Mouse (Mus musculus): Measurements from ENCODE around the gene Sirt3. TPM values are rescaled to one million over a fixed set of nuclear protein-coding genes. Genes with fewer than 3 reads are reported as not detected.
"Not testable (repeated sequence)": the region's sequence is repeated elsewhere in the genome, so short reads cannot be mapped to it uniquely, and the experiment has no call there.

Sirt3 gene
- polyA plus RNA-seq, 1 experiment from 2014 or later, result 39.2 TPM

DNA sequence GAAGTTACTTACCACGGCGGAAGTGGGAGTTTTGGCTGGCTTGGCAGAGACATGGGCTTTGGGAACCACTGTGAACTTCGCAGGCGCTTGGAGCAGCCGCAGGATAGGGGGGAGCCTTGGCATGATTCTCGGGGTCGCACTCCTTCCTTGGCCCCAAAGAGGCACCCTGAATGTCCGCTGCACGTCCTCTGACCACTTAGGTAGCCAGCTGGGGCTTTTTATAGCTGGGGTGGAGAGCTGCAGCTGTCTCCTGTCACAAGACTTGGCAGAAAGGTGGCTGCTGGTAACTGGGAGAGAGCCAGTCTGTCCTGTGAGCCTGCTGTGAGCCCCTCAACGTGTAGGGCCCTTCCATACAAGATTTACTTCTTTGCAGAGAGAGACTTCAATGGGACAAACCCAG is 18.1 kb upstream of the Sirt3 start, which contains the start of gene Cox8b:
TSS of gene Cox8b (minus strand) at position 227 of the 400 bp plus-strand sequence.
- H3K9ac ChIP-seq (ENCODE audit: low read depth, low read length), result no peak within 1 kb of the TSS
- no peak within 1 kb of the TSS for H3K27ac ChIP-seq (ENCODE audit: low read length)
- ATAC-seq, result no peak
- H3K36me3 ChIP-seq (ENCODE audit: control insufficient read depth, insufficient read depth, low read length), result peaks cover 7% of the 10 kb centered on the region
- H3K9me3 ChIP-seq (ENCODE audit: control insufficient read depth, low read length), result no peaks in the 10 kb centered on the region
- no peak within 1 kb of the TSS for H3K4me2 ChIP-seq (ENCODE audit: low read depth, low read length)
- peaks cover 2% of the 10 kb centered on the region; the same call in 1 of the 2 replicates for H3K4me1 ChIP-seq (ENCODE audit: control insufficient read depth, insufficient read depth, low read length)
- H3K27me3 ChIP-seq (replicated peaks; ENCODE audit: control insufficient read depth, insufficient read depth, low read length), result no peaks in the 10 kb centered on the region
- WGBS, result 72% methylated on average over 10 of the region's 10 CpGs
- no peak within 1 kb of the TSS for H3K4me3 ChIP-seq (ENCODE audit: low read length)

DNA sequence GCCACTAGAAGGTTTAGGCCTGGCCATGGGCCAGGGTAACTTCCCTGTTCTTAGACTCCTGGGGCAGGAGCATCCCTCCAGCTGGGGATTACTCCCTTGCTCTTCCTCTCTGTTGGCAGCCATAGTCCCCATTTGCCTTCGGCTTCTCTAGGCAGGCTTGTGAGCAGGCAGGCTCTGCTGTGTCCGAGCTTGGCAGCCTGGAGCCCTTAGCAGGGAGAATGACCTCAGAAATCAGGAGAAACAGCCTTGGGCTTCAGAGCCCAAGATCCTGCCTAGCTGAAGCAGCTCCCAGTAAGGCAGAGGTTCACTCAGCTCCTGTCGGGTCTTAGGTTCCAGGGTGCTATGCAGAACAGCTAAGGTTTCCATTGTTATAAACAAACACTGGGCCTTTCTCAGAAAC is 17.0 kb upstream of the Sirt3 start:
- 67% methylated on average over 3 of the region's 3 CpGs for WGBS
- no peak overlapping the region for H3K9ac ChIP-seq (ENCODE audit: low read depth, low read length)
- no peak for ATAC-seq
- H3K27me3 ChIP-seq (replicated peaks; ENCODE audit: control insufficient read depth, insufficient read depth, low read length), result no peaks in the 10 kb centered on the region
- no peak overlapping the region for H3K27ac ChIP-seq (ENCODE audit: low read length)
- H3K4me2 ChIP-seq (ENCODE audit: low read depth, low read length), result no peak overlapping the region
- peaks cover 7% of the 10 kb centered on the region for H3K36me3 ChIP-seq (ENCODE audit: control insufficient read depth, insufficient read depth, low read length)
- peaks cover 2% of the 10 kb centered on the region; the same call in 1 of the 2 replicates for H3K4me1 ChIP-seq (ENCODE audit: control insufficient read depth, insufficient read depth, low read length)
- H3K9me3 ChIP-seq (ENCODE audit: control insufficient read depth, low read length), result no peaks in the 10 kb centered on the region
- H3K4me3 ChIP-seq (ENCODE audit: low read length), result no peak overlapping the region

DNA sequence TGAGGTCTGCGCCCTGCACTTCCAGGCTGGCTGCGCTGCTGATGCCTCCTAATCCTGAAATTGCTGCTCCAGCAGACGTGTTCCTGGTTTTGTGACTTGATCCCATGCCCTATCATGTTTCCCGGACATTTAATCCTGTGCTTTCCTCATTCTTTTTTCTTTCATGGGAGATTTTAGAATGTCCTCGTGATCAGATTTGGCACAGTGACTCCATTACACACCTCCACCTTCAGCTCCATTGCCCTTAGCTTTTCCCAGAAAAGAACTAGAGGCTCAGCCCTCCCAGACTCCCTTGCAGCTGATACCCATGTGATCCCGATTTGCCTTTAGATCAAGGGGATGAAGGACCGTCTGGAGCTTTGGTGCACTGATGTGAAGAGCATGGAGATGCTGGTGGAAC is 15.8 kb upstream of the Sirt3 start:
- 86% methylated on average over 7 of the region's 7 CpGs for WGBS
- Histone ChIP-seq H3K27me3 (replicated peaks; ENCODE audit: control insufficient read depth, insufficient read depth, low read length) (no peaks in the 10 kb centered on the region), H3K4me3 (ENCODE audit: low read length) (no peak overlapping the region), H3K4me2 (ENCODE audit: low read depth, low read length) (no peak overlapping the region), H3K9me3 (ENCODE audit: control insufficient read depth, low read length) (no peaks in the 10 kb centered on the region), H3K4me1 (ENCODE audit: control insufficient read depth, insufficient read depth, low read length) (no peaks in the 10 kb centered on the region), H3K36me3 (ENCODE audit: control insufficient read depth, insufficient read depth, low read length) (peaks cover 7% of the 10 kb centered on the region), H3K27ac (ENCODE audit: low read length) (no peak overlapping the region), H3K9ac (ENCODE audit: low read depth, low read length) (no peak overlapping the region)
- ATAC-seq, result no peak

DNA sequence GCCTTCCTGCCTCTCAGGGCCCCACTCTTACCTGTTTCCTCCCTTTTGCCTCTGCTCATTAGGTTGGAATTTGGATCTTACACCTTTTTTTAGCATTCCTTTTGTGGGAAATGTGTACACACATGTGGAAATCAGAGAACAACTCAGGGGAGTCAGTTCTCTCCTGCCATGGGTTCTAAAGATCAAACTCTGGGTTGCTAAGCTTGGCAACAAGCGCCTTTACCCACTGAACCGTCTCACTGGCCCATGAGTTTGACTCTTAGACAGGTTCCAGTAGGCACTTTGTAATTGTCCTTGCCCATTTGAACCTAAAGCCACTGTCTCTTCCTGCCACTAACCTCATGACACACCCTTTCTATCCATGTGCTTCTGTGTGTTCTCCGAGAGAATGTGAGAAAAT is 12.5 kb upstream of the Sirt3 start:
- Histone ChIP-seq H3K27me3 (replicated peaks; ENCODE audit: control insufficient read depth, insufficient read depth, low read length) (no peaks in the 10 kb centered on the region), H3K9ac (ENCODE audit: low read depth, low read length) (no peak overlapping the region), H3K36me3 (ENCODE audit: control insufficient read depth, insufficient read depth, low read length) (peaks cover 7% of the 10 kb centered on the region), H3K4me1 (ENCODE audit: control insufficient read depth, insufficient read depth, low read length) (no peaks in the 10 kb centered on the region), H3K9me3 (ENCODE audit: control insufficient read depth, low read length) (no peaks in the 10 kb centered on the region), H3K4me3 (ENCODE audit: low read length) (no peak overlapping the region), H3K4me2 (ENCODE audit: low read depth, low read length) (no peak overlapping the region), H3K27ac (ENCODE audit: low read length) (no peak overlapping the region)
- no peak for ATAC-seq
- 94% methylated on average over 3 of the region's 3 CpGs for whole genome bisulfite sequencing

DNA sequence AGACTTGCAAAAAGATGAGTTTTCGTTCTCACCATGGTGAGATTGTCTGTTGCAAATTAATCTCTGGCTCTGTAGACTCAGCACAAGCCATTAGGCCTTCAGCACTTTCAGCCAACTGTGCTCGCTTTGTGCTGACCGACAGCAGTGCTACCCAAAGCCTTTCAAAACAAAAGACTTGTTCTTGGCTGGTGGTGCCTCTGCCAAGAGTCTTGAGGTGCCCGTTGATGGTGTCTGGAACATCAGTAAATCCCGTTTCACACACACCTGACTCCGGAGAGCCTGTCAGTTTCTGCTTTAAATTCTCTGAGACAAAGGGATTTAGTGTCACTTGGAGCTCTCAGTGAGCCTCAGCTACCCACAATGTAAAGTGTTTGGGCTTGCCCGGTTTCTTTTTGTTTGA is 11.9 kb upstream of the Sirt3 start:
- Histone ChIP-seq H3K4me1 (ENCODE audit: control insufficient read depth, insufficient read depth, low read length) (no peaks in the 10 kb centered on the region), H3K27me3 (replicated peaks; ENCODE audit: control insufficient read depth, insufficient read depth, low read length) (no peaks in the 10 kb centered on the region), H3K4me3 (ENCODE audit: low read length) (no peak overlapping the region), H3K9me3 (ENCODE audit: control insufficient read depth, low read length) (no peaks in the 10 kb centered on the region), H3K4me2 (ENCODE audit: low read depth, low read length) (no peak overlapping the region), H3K9ac (ENCODE audit: low read depth, low read length) (no peak overlapping the region), H3K27ac (ENCODE audit: low read length) (no peak overlapping the region), H3K36me3 (ENCODE audit: control insufficient read depth, insufficient read depth, low read length) (peaks cover 4% of the 10 kb centered on the region; the same call in 1 of the 2 replicates)
- WGBS, result 91% methylated on average over 7 of the region's 7 CpGs
- ATAC-seq, result no peak

DNA sequence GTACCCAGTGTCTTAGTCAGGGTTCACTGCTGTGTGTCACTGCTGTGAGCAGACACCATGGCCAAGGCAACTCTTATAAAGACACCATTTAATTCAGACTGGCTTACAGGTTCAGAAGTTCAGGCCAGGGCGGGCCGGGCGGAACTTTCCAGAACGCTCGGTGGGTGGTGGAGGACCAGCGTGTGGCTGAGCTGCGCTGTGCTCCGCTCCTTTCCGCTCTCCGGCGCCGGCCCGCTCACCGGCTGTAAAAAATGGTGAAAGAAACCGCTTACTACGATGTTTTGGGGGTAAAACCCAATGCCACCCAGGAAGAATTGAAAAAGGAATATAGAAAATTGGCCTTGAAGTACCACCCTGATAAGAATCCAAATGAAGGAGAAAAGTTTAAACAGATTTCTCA is 8.5 kb upstream of the Sirt3 start:
- not testable (repeated sequence) for H3K4me2 ChIP-seq (ENCODE audit: low read depth, low read length); H3K4me3 ChIP-seq (ENCODE audit: low read length); H3K9me3 ChIP-seq (ENCODE audit: control insufficient read depth, low read length); H3K9ac ChIP-seq (ENCODE audit: low read depth, low read length); H3K27me3 ChIP-seq (replicated peaks; ENCODE audit: control insufficient read depth, insufficient read depth, low read length); H3K27ac ChIP-seq (ENCODE audit: low read length); H3K4me1 ChIP-seq (ENCODE audit: control insufficient read depth, insufficient read depth, low read length); ATAC-seq; H3K36me3 ChIP-seq (ENCODE audit: control insufficient read depth, insufficient read depth, low read length)
- 97% methylated on average over 16 of the region's 16 CpGs for WGBS

DNA sequence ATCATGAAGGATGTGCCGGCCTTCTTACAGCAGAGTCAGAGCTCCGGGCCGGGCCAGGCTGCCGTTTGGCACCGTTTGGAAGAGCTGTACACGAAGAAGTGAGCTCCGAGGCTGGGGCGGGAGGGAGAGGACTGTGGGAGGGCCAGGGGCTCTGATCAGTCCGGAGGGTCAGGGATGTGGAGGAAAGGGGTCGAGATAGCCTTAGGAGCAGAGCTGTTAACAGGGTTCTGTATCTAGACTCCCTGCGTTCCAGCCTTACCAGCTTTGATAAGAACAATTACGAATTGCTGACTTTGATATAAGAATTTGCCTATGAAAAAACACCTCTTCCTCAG is 327 bp upstream of the Sirt3 start:
- Histone ChIP-seq H3K36me3 (ENCODE audit: control insufficient read depth, insufficient read depth, low read length) (no peaks in the 10 kb centered on the region), H3K4me1 (ENCODE audit: control insufficient read depth, insufficient read depth, low read length) (peaks cover 15% of the 10 kb centered on the region), H3K4me3 (ENCODE audit: low read length) (peak overlapping the region; percentile 81), H3K9me3 (ENCODE audit: control insufficient read depth, low read length) (no peaks in the 10 kb centered on the region), H3K4me2 (ENCODE audit: low read depth, low read length) (peak overlapping the region; percentile 50), H3K9ac (ENCODE audit: low read depth, low read length) (peak overlapping the region; percentile 84), H3K27ac (ENCODE audit: low read length) (peak overlapping the region; percentile 40), H3K27me3 (replicated peaks; ENCODE audit: control insufficient read depth, insufficient read depth, low read length) (no peaks in the 10 kb centered on the region)
- ATAC-seq, result no peak; the same call in 1 of the 2 replicates
- under 1% methylated on average over 12 of the region's 12 CpGs for WGBS

DNA sequence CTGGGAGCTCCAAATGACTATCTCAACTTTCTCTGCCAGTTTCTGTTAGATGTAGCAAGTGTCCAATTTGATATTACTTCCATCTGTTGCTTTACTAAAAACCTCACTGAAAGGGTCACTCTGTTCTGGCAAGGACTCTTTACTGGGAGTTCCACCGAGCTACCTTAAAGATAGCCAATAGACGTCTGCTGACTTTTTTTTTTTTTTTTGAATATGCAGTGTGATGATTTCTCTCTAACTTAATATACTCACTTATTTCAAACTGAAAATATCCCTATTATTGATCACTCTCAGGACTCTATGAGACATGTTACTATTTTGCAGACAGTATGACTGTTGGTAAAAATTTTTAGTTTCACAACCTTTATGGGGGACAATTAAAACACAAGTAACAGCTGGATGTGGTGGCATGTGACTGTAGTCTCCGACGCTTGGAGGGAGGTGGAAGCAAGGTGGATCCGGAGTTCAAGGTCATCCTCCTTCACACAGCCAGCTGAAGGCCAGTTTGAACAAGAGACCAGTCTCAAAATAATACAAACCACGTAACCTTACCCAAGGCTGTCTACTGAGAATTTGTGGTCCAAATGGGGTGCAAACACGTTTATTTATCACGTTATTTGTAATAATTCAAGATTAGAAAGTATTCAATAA is 1.1 kb downstream of the Sirt3 start:
- H3K9me3 ChIP-seq (ENCODE audit: control insufficient read depth, low read length), result no peaks in the 10 kb centered on the region
- H3K4me2 ChIP-seq (ENCODE audit: low read depth, low read length), result peak overlapping the region; percentile 50
- H3K36me3 ChIP-seq (ENCODE audit: control insufficient read depth, insufficient read depth, low read length), result no peaks in the 10 kb centered on the region
- peak; percentile 8 for ATAC-seq
- peaks cover 15% of the 10 kb centered on the region for H3K4me1 ChIP-seq (ENCODE audit: control insufficient read depth, insufficient read depth, low read length)
- H3K9ac ChIP-seq (ENCODE audit: low read depth, low read length), result peak overlapping the region; percentile 84
- no peaks in the 10 kb centered on the region for H3K27me3 ChIP-seq (replicated peaks; ENCODE audit: control insufficient read depth, insufficient read depth, low read length)
- peak overlapping the region; percentile 64; the same call in 1 of the 2 replicates for H3K27ac ChIP-seq (ENCODE audit: low read length)
- peak overlapping the region; percentile 81 for H3K4me3 ChIP-seq (ENCODE audit: low read length)
- 11% methylated on average over 8 of the region's 8 CpGs for WGBS

DNA sequence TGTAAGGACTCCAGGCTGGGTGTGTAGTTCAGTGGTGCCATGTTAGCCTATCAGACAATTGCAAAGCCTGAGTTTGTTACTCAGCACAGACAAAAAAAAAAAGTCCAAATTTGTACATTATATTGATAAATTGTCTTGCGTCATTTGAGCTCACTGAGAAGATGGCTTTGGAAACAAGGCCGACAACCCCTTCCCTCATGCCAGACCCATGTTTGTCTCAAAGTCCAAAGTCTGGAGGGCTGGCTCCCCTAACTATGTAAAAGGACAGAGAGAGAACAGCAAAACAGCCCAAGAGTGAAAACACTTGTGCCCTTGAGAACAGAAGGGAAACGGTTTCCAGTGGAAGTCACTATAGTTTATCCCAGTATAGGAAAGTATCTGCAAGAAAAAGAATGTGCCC is 1.7 kb downstream of the Sirt3 start:
- Histone ChIP-seq H3K27ac (ENCODE audit: low read length) (peak overlapping the region; percentile 64; the same call in 1 of the 2 replicates), H3K4me3 (ENCODE audit: low read length) (no peak overlapping the region), H3K27me3 (replicated peaks; ENCODE audit: control insufficient read depth, insufficient read depth, low read length) (no peaks in the 10 kb centered on the region), H3K4me1 (ENCODE audit: control insufficient read depth, insufficient read depth, low read length) (peaks cover 15% of the 10 kb centered on the region), H3K9me3 (ENCODE audit: control insufficient read depth, low read length) (no peaks in the 10 kb centered on the region), H3K36me3 (ENCODE audit: control insufficient read depth, insufficient read depth, low read length) (no peaks in the 10 kb centered on the region), H3K4me2 (ENCODE audit: low read depth, low read length) (peak overlapping the region; percentile 50; the same call in 1 of the 2 replicates), H3K9ac (ENCODE audit: low read depth, low read length) (peak overlapping the region; percentile 27; the same call in 1 of the 2 replicates)
- no peak for ATAC-seq
- WGBS, result 63% methylated on average over 3 of the region's 3 CpGs

DNA sequence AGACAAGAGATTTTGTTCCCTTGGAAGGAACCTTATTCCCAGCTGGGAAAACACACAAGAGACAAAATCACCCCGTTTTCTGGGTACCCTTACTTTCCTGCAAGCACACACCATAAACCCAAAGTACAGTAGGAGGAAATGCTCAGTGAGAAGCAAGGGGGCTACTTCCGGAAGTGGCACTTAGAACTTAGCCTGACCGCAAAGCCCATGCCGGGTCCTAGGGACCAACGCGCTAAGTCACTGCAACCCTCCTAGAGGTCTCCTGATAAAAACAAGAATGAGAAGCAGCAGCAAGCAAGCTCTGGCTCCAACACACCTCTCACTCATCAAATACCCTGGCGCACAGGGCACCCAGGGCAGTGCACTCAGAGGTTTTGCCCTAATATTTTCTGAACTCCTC is 2.8 kb downstream of the Sirt3 start:
- no peak for ATAC-seq
- no peak overlapping the region for H3K9ac ChIP-seq (ENCODE audit: low read depth, low read length)
- no peak overlapping the region for H3K4me3 ChIP-seq (ENCODE audit: low read length)
- peaks cover 4% of the 10 kb centered on the region; the same call in 1 of the 2 replicates for H3K36me3 ChIP-seq (ENCODE audit: control insufficient read depth, insufficient read depth, low read length)
- H3K27ac ChIP-seq (ENCODE audit: low read length), result no peak overlapping the region
- peaks cover 15% of the 10 kb centered on the region for H3K4me1 ChIP-seq (ENCODE audit: control insufficient read depth, insufficient read depth, low read length)
- no peaks in the 10 kb centered on the region for H3K27me3 ChIP-seq (replicated peaks; ENCODE audit: control insufficient read depth, insufficient read depth, low read length)
- 85% methylated on average over 7 of the region's 7 CpGs for WGBS
- H3K9me3 ChIP-seq (ENCODE audit: control insufficient read depth, low read length), result no peaks in the 10 kb centered on the region
- H3K4me2 ChIP-seq (ENCODE audit: low read depth, low read length), result no peak overlapping the region

Measured in intestine, embryonic 16.5 days (tissue).